Mouse (Mus musculus) testis, adult 2 months (tissue): ENCODE measurements at regions not wholly inside any gene's neighbourhood (a gene's known extent, or its start where the extent isn't known, plus 50 kb on each side); places are given as distances from the start of the nearest gene placed in this dataset.

Experiments used
- CTCF ChIP-seq: fragments of 200-500 bp; IDR thresholded peaks from 2 replicates; pipeline ENCODE4 v1.5.1; 2012; ENCODE audit warnings: low read depth, mild to moderate bottlenecking, inconsistent platforms, low read length, moderate library complexity; ENCODE audit not compliant: control insufficient read depth, insufficient read depth, insufficient replicate concordance
- POLR2A ChIP-seq: fragments of 200-500 bp; IDR thresholded peaks from 2 replicates; pipeline ENCODE4 v1.6.1; 2012; ENCODE audit warnings: low read depth, mild to moderate bottlenecking, inconsistent platforms, low read length, moderate library complexity; ENCODE audit not compliant: control insufficient read depth

DNA sequence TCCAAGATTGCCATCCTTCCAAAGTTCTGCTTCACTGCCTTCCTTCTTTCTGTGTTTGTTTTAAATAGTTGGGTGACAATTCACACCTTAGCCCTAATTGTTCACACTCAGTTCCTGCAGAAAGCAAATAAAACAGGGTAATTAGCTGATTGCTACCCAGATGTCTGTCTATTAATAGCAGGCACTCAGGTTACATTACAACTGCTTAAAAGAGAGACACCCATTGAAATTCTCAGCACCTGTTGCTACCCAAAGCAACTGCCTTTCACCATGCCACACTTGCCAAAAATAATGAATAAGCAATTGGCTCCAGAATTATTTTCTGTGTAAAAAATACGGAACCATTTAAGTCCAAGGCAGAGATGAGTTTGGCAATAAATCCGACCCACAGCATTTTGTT lies 860.6 kb upstream of the Flrt2 start:
- no peak for TF ChIP-seq CTCF
- TF ChIP-seq POLR2A, result no peak
